Mouse (Mus musculus) lung, postnatal 4 days (tissue): ENCODE measurements around the gene Apold1.

ENCODE experiments used
- DNase-seq, 2 experiments: peaks; one replicate each; pipeline ENCODE4 v3.0.0; 2021

Gene Apold1

DNA sequence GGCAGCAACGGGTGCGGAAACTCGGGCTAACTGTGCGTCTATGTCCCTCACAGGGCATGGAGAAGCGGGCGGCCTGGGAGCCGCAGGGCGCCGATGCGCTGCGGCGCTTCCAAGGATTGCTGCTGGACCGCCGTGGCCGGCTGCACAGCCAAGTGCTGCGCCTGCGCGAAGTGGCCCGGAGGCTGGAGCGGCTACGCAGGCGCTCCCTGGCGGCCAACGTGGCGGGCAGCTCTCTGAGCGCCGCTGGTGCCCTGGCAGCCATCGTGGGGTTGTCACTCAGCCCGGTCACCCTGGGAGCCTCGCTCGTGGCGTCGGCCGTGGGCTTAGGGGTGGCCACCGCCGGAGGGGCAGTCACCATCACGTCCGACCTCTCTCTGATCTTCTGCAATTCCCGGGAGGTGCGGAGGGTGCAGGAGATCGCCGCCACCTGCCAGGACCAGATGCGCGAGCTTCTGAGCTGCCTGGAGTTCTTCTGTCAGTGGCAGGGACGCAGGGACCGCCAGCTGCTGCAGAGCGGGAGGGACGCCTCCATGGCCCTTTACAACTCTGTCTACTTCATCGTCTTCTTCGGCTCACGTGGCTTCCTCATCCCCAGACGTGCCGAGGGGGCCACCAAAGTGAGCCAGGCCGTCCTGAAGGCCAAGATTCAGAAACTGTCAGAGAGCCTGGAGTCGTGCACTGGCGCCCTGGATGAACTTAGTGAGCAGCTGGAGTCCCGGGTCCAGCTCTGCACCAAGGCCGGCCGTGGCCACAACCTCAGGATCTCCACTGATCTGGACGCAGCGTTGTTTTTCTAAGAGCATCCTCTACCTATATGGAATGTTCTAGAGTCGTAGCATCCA is 2.2 kb downstream of the Apold1 start:
- DNase-seq: peak; percentile 94

DNA sequence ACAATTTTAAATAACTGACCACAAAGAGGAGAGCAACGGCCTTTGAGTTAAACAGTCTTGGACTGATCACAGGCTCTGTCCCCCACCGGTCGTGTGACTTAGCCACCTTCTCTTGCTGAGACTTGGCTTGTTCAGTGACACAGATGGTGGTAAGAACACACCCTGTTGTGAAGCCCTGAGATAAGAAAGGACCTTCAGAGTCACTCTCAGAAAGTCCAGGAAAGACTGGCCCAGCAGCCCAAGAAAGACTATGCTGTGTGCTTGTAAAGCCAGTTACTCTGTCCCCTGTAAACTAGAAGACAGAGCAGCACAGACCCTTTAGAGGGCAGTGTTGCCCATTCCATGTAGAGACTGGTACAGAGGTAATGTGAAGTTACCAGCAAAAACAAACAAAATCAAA is 3.2 kb downstream of the Apold1 start:
- peak in 1 of 2 experiments; percentile 37 for DNase-seq

DNA sequence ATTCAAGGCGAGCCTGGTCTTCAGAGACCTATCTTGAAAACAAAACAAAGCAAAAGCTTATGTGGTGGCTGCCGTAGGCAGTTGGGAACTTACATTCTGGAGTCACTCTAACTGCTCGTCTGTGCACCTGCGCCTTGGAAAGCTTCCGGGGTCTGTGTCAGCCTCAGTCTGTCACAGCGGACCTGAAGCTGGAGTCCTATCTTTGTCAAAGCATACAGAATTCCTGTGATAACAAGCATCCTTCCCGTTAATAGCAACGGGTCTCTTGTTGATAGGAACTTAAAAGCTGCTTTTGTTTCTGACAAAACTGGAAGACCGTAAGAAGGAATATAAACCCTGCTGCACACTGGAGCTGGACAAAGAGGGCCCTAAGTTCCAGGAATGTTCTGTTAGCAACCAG is 6.9 kb downstream of the Apold1 start:
- DNase-seq: no peak

DNA sequence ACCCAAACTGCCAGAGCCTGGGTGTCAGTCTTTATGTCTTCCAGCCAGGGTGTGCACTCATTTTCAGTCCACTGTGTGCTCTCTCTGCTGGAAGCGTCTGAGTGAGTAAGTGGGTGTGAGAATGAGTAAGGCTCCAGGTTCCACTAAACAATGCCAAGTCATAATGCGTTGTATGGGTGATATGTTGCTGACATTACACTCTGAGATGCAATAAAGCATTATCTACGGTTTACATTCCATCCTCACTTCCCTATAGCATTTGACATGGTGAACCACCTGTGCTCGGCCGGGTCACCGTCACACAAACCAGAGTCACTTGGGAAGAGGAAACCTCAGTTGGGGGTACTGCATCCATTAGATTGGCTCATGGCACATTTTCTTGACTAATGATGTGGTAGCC is 9.2 kb downstream of the Apold1 start:
- no peak for DNase-seq

DNA sequence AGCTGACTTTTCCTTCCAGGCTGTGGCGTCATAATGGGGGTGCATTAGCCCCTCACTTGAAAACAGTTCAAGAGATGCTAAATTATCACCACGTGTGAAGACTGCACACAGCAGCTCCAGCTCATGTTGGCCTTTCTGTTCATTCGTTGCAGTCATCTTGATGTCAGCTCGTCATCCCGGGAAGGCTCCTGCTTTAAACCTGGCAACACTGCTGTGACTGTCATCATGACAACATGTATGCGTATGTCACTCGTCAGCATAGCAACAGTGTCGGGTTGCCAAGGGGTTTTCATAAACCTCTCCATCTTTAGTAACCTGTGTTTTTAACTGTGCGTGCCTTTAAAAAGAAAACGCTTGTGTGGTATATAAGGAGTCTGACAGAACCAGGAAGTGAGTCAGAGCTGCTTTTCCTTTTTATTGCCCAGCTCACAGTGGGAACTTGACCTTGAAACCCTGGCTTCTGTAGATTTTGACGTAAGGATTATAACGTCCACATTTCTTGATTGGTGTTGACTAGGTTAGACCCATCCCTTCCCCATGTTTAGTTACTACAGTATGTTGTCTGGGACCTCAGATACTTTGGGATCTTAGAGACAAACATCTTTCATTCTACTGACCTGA is 12.6 kb downstream of the Apold1 start:
- no peak for DNase-seq

DNA sequence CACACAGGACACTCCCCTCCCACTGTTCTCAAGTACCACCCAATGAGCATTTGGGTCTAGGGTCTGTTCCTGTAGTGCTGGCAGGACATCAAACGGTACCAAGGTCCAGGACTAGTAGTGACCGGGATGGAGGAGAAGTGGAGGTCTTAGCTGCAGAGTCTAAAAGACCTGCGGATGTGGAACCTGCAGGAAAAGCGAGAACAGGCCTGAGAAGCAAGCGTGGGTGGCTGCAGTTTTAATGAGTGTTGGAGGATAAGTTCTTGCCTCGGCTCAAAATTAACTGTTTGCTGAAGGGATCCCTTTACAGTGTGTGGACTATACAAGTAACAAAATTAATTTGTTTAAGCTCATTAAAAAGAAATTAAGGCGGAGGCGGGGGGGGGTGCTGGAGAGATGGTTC is 13.5 kb downstream of the Apold1 start:
- no peak for DNase-seq

DNA sequence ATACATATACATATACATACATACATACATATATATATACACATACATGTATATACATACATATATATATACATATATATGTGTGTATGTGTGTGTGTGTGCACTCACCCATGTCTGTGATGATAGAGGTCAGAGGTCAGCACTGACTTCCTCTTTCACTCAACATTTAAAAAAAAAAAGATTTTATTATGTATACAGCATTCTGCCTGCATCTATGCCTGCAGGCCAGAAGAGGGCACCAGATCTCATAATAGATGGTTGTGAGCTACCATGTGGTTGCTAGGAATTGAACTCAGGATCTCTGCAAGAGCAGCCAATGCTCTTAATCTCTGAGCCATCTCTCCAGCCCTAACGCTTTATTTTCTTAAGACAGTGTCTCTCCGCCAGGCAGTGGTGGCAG is 15.4 kb downstream of the Apold1 start:
- no peak for DNase-seq

DNA sequence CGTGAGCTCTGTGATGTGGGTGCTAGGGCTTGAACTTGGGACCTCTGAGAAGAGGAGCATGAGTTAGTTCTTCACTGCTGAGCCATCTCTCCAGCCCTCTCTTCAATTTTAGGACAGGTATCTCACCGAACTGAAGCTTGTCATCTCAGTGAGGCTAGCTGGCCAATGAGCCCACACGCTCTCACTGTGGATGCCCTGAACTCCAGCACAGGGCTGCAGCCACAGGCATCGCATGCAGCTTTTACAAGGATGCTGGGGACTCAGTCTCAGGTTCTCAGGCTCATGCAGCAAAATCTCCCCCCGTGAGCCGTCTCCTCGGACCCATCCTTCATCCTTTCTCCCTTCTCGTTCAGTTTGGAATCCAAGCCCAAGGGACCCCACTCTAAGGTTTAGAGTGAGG is 16.6 kb downstream of the Apold1 start:
- no peak for DNase-seq

DNA sequence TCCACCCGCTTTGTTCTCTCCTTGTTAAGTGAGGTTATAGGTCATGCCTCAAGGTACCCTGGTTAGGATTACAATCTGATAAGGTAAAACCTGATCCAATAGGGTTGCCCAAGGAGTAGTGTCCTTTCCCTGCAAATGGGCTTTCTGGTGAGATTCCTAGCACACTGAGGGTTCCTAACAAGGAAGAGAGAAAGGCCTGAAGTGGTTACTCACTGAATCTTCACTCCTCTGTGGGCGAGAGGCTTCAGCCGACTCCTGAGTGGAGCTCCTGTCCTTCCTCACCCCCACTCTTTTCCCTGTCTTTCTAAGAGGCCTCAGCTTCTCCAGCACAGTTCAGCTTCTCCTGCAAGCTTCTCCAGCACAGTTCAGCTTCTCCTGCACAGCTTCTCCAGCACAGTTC is 17.3 kb downstream of the Apold1 start:
- no peak for DNase-seq

DNA sequence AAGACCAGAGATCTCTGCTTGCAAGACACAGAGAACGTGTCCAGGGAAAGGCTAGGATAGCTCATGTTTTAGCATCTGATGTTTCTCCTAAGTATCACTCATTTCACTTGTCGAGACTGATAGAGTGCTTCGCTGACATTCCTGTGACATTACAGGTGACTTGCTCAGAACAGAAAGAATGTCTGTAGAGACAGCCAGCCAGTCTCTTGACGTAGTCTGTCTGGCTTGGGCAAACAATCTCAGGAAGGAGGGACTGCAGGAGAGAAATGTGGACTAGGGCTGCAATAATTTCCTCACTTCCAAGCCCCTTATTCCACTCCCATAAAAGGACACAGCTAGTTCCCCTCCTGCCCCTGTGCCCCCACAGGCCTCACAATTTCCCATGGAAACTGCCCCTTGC is 18.8 kb downstream of the Apold1 start:
- no peak for DNase-seq

DNA sequence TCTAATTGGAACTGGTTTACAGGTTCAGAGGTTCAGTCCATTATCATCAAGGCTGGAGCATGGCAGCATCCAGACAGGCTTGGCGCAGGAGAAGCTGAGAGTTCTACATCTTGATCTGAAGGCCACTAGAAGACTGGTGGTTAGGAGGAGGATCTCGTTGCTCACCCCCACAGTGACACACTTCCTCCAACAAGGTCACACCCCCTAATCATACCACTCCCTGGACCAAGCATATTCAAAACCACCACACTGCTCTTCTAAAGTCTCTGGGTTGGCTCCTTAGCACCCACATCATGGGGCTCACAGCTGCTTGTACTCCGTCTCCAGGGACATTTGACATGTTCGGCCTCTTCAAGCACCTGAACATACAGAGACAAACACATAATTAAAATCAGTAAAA is 20.5 kb downstream of the Apold1 start:
- DNase-seq: no peak

DNA sequence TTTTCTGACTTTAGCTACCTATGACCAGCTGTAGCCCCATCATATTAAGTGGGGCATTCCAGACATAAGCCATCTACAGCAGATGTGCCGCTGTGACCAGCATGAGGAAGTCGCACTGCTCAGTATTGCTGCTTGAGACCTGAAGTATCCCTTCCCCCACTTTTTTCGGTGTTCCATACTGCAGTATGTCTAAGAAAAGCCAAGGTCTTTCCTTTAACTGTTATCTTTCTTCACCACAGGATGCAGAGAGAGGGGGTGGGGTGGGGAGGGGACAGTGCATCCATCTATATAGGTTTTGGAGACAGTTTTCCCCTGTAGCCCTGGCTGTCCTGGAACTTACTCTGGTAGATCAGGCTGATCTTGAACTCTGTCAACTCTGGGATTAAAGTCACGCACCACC is 24.9 kb downstream of the Apold1 start:
- DNase-seq: no peak

DNA sequence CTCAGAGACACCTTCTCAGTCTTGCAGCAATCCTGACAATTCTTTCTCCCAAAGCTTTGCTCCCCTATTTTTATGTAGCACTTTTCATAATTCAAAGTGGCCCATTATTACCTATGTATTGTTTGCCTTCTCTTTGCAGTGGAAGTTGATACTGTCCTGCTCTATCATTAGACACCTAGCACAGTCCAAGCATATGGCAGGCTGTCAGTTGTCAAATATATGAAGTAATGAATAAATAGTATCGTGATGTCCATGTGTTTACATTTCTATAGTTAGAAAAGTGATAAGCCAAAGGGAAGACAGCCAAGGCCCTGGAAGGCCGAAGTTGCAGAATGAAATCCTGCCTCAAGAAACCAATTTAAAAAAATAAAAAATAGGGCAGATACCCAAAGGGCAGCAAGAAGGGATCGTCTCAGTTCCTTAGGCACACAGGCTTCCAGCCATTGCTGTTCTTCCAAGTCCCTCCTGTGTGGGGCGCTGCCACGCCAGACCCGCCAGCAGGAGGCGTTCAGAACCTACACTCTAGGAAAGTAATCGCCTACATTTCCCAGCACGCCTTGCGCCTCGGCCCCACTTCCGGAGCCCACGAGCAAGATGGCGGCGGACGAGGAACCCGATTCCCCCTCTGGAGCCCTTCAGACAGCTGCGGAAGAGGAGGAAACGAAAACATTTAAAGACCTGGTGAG is 29.7 kb downstream of the Apold1 start, which contains the start of gene Ddx47:
Gene Ddx47, plus strand, starts transcription at position 565 of the 686 bp plus-strand sequence.
- peak; percentile 94 to 96 for DNase-seq

DNA sequence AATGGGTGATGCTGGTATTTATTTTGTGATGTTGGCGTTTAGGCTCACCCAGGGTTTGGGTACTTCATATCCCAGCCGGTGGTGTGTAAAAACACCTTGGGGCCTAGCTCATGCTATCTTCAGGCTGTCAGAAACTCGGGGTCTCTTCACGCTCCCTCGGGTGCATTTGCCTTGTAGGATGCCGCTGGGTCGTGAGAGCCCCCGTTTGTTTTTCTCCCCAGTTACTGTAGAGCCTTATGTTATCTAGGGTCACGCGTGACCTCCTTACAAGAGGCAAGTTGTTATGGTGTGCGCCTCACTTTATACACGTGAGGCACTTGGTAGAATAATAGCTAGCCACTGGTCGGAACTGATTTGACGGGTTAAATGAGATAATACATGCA is 30.2 kb downstream of the Apold1 start:
- no peak for DNase-seq

DNA sequence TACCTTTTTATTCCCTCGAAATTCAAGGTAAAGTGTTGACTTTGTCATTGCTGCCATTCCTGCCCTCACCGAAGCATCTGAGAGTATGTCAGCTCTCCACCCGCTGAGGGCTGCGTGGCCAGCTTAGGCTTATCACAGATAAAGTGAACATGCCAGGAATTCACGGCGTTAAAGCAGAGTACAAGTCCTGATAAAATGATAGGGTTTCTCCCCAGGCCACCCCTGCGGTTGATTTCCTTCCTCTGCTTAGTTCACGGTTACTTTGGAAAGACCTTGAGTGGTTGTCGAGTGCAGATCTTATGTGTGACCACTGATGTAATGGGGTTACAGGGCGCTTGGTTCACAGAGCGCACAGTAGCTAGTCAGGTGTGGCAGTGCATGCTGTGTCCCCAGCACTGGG is 35.7 kb downstream of the Apold1 start:
- DNase-seq: peak; percentile 43 to 80

DNA sequence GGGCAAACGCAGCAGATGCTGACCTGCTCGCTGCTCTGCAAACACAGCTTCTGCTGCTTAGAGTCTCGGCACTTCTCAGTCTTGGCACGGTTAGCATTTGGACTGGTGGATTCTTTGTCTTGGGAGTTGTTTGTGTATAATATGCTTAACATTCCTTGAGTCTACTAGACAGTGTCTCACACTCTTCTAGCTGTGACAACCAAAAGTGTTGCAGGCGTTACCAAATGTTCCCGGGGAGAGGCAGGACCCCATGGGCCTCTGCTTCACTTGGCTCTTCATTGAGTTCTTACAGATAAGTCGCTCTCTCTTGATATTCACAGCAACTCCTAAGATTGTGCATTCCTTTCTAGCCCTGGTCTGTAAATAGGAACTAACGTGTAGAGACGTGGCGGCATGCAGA is 38.0 kb downstream of the Apold1 start:
- peak in 1 of 2 experiments; percentile 57 for DNase-seq

DNA sequence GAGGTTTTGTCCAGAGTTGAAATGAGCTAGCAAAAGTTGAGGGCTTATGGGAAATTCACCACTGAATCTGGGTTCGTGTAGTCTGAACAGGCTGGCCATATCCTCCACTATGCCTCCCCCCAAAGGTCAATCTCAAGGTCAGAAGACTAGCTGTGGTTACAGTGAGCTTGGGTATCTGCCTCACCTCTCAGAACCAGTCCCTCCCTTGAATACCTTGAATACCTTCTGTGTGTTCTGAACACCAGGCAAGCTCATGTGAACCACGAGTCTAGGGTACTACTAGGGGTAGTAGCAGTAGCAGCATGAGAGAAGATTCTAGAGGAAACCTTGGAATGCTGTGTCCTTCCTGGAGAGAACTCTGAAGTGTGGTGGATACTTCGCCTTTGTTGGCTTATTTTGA is 40.1 kb downstream of the Apold1 start:
- no peak for DNase-seq

DNA sequence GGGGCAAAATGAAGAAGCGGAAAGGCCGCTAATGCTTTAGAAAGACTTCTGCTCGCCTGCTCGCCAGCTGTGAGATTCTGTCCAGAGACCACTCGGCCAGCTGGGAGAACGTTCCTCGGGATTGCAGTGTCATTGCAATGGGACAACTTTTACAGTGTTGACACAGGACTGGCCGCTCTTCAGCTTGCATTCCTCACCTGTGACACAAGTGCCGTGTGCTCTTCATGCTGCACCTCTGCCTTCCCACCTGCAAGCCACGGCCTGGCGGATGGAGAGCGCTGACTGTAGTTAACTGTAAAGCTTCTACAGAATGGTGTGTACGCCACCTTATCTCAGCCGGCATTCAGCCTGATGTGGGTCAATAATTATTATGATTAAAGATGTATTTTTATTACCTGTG is 41.9 kb downstream of the Apold1 start:
- DNase-seq: peak; percentile 31 to 67

DNA sequence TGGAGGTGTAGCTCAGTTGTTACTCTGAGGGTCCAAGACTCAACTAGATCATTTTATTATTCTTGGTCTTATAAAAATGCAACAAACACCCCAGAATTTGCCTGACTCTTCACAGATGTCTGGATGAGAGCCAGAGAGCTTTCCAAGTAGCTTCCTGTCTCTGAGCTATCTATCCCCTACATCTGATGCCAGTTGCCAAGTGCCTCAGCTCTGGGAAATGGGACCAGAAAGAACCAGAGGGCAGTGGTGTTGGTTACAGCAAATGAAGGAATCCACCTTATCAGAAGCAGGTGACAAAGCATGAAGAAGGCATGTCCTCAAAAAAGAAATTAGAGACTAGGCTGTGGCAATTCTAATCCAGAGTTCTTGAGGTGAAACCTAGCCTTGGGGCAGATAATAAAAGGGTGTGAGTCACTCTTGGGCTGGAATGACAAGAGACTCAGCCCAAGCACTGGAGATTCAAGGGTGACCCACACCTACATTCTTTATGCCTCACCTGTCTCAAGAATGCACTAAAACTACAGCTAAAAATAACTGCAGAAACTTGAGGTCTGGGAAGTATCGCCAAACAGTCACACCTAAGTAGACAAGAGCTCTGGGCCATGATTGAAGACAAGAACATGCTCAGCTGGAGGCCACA is 43.4 kb downstream of the Apold1 start:
- DNase-seq: peak; percentile 32 to 41

DNA sequence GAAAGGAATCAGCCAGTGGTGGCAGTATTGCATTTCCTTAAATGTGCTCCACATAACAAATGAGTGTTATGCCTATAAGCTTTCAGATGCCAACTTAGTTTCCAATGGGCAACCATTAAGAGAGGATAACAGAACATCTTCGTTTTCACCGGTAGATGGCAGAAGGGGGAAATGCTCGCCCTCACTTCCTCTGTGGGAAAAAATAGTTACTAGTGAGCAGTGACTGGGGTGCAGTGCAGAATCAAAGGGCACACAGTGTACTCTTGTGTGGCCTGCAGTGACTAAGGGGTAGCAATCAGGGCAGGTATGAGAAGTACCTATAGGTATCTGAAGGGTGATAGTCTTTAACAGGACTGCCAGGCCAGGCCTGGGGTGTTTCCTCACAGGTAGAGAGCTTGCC is 44.7 kb downstream of the Apold1 start:
- DNase-seq: peak; percentile 46 to 48

DNA sequence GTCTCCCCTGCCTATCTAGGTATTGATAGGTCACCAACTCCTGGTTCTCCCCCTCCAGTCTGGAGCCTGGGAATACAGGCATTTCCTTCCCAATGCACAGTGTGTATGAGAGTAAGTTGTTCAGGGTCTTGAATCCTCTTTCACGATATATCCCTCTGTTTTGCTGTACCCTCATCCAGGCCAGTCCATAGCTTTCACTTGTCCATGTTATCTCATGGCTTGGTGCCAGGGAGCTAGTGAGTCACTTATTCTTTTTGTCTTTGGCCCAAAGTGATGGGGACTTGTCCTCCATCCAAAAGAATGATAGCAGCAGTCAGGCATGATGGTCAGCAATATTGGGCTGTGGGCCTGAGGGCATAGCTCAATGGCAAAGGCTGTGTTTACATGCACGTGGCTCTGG is 45.2 kb downstream of the Apold1 start:
- DNase-seq: no peak

DNA sequence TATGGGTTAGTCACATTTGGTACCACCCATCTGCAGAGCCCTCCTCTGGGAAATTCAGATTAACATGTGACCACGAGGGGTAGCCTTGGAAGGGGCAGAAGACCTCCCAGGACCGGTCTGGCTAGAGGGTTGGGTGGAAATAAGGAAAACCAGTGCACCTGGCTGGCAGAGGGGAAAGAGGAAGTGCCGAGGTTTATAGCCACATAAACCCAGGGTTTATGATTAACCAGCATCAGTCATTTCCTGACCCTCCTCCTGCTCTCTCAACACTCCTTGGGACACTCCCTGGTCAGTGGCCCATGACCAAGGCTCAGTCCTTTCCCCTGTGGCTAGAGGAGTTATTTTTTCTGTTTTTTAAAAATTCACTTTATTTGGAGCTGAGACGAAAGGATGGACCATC is 47.7 kb downstream of the Apold1 start:
- peak in 1 of 2 experiments; percentile 25 for DNase-seq
